Mouse (Mus musculus) forebrain, postnatal 0 days (tissue): Measurements from ENCODE around the gene Nfic. TPM values are rescaled to one million over a fixed set of nuclear protein-coding genes. Genes with fewer than 3 reads are reported as not detected.

Source experiments
- ATAC-seq: fragments of 200-750 bp; cut with Nextera tagmentation; 2 replicates; pipeline ENCODE4 v1.8.0; 2017; ENCODE audit warnings: mild to moderate bottlenecking, moderate library complexity
- DNase-seq: peaks from one replicate; pipeline ENCODE4 v3.0.0-alpha.2; 2015
- H3K27ac ChIP-seq: fragments of 300-500 bp; sonication (generic); 2 replicates; pipeline ENCODE4 v1.5.1; 2014; ENCODE audit warnings: low read depth, mild to moderate bottlenecking, antibody characterized with exemption, low read length, moderate library complexity, mixed read lengths
- H3K27me3 ChIP-seq: fragments of 300-500 bp; sonication (generic); 2 replicates; pipeline ENCODE4 v1.6.1; 2014; ENCODE audit warnings: mild to moderate bottlenecking, low read length, mixed read lengths; ENCODE audit not compliant: insufficient read depth
- H3K36me3 ChIP-seq: fragments of 300-500 bp; sonication (generic); 2 replicates; pipeline ENCODE4 v1.6.1; 2014; ENCODE audit warnings: mild to moderate bottlenecking, moderate library complexity; ENCODE audit not compliant: insufficient read depth
- H3K4me1 ChIP-seq: fragments of 300-500 bp; sonication (generic); 2 replicates; pipeline ENCODE4 v1.6.1; 2014; ENCODE audit warnings: antibody characterized with exemption; ENCODE audit not compliant: insufficient read depth
- H3K4me2 ChIP-seq: fragments of 300-500 bp; sonication (generic); 2 replicates; pipeline ENCODE4 v1.6.1; 2014; ENCODE audit warnings: low read depth, mild to moderate bottlenecking, moderate library complexity
- H3K4me3 ChIP-seq: fragments of 300-500 bp; sonication (generic); 2 replicates; pipeline ENCODE4 v1.5.1; 2014; ENCODE audit warnings: low read depth, low read length, mixed read lengths
- H3K9ac ChIP-seq: fragments of 300-500 bp; sonication (generic); 2 replicates; pipeline ENCODE4 v1.6.1; 2014; ENCODE audit warnings: mild to moderate bottlenecking
- H3K9me3 ChIP-seq: fragments of 300-500 bp; sonication (generic); 2 replicates; pipeline ENCODE4 v1.6.1; 2016; ENCODE audit warnings: low read length
- CTCF ChIP-seq: sonication (generic); IDR thresholded peaks from 2 replicates; pipeline ENCODE4 v1.5.1; 2016; ENCODE audit warnings: antibody characterized with exemption, control low read depth, low read depth
- WGBS: fragments of 180-500 bp; shearing (Covaris S2); extraction: QIAGEN DNeasy Blood & Tissue Kit; methylation state at CpG from one replicate; pipeline ENCODE4 v1.1.7; 2014; 5-methylcytosine and 5-hydroxymethylcytosine counted together
- polyA plus RNA-seq: library from polyadenylated mRNA; unstranded; fragments of >200 nt; fragmentation: Nextera tagmentation; extraction: Ambion mirVana; gene quantifications from 2 replicates; pipeline ENCODE4 v1.2.1, GENCODE M21; 2015
- total RNA-seq: library from RNA; depleted of rRNA; stranded (reverse); fragments of >200 nt; gene quantifications from 2 replicates; pipeline ENCODE4 v1.2.3, GENCODE M21; 2014

Gene Nfic
- total and polyA plus RNA-seq, 2 experiments from 2014 or later = 14.5 to 23.1 TPM

DNA sequence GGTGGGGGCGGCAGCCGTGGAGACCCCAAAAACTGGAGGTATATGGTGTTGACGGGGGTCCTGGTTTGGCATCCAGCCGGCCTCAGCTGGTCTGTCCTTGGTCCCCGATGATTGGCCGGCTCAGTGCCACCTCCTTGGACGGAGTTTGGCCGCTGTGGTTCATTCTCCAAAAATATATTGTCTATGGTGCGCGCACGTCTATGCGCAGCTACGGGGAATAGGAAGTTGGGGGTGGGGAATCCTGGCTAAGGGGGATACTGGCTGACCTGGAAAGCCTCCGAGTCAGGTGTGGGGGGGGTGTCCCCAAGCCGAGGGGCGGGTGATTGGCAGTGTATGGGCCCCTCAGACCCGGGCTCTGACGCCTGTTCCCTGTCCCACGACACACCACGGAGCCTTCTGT lies 5.0 kb upstream of the Nfic start:
- Histone ChIP-seq H3K36me3 (peaks cover 25% of the 10 kb centered on the region), H3K9me3 (no peaks in the 10 kb centered on the region), H3K27me3 (peaks cover 9% of the 10 kb centered on the region; the same call in 1 of the 2 replicates), H3K4me2 (no peak overlapping the region), H3K27ac (no peak overlapping the region), H3K4me1 (no peaks in the 10 kb centered on the region), H3K4me3 (no peak overlapping the region), H3K9ac (no peak overlapping the region)
- TF ChIP-seq CTCF = no peak
- DNase-seq = no peak
- 27% methylated on average over 20 of the region's 20 CpGs for WGBS
- ATAC-seq = no peak

DNA sequence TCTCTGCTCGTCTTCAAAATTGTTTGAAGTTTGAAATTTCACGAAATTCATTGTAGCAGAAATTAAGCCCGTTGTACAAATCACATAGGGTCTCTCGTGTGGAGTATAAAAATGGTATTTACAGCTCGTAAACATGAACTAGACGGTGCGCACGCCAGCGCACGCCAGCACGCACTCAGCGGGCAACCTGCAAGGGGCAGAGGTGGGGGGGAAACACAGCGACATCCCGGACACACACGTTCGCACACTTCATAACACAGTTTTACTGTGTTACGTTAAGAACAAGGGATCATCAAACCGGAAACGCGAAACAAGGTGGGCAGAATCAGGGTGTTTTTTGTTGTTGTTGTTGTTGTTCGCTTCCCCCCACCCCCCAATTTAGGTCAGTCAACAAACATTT lies 4.0 kb upstream of the Nfic start:
- peaks cover 9% of the 10 kb centered on the region; the same call in 1 of the 2 replicates for H3K27me3 ChIP-seq
- no peak for ATAC-seq
- no peak for TF ChIP-seq CTCF
- H3K9me3 ChIP-seq = no peaks in the 10 kb centered on the region
- WGBS = 74% methylated on average over 21 of the region's 21 CpGs
- DNase-seq = no peak
- H3K36me3 ChIP-seq = peaks cover 22% of the 10 kb centered on the region
- no peak overlapping the region for H3K4me2 ChIP-seq
- no peak overlapping the region for H3K4me3 ChIP-seq
- H3K27ac ChIP-seq = no peak overlapping the region
- no peaks in the 10 kb centered on the region for H3K4me1 ChIP-seq
- H3K9ac ChIP-seq = no peak overlapping the region

- no peak for TF ChIP-seq CTCF
- 80% methylated on average over 6 of the region's 6 CpGs for WGBS
- H3K27me3 ChIP-seq = peaks cover 20% of the 10 kb centered on the region
Observed at GRCm38 (mm10) chr10:81458267-81458666, 2.8 kb upstream of the Nfic start.

GRCm38 (mm10) chr10:81457624-81458023 lies 2.2 kb upstream of the Nfic start:
- no peak for ATAC-seq
- Histone ChIP-seq H3K27ac (no peak overlapping the region), H3K9ac (no peak overlapping the region), H3K4me2 (no peak overlapping the region), H3K9me3 (no peaks in the 10 kb centered on the region), H3K27me3 (peaks cover 26% of the 10 kb centered on the region), H3K4me3 (no peak overlapping the region), H3K4me1 (no peaks in the 10 kb centered on the region), H3K36me3 (peaks cover 8% of the 10 kb centered on the region)
- no peak for DNase-seq
- 79% methylated on average over 8 of the region's 8 CpGs for WGBS
- TF ChIP-seq CTCF = no peak

More at GRCm38 (mm10) chr10:81458267-81458666, 2.8 kb upstream of the Nfic start:
- no peak overlapping the region for H3K27ac ChIP-seq
- H3K9me3 ChIP-seq = no peaks in the 10 kb centered on the region
- H3K4me3 ChIP-seq = no peak overlapping the region
- DNase-seq (no peak), ATAC-seq (no peak)
- H3K4me2 ChIP-seq = no peak overlapping the region
- H3K9ac ChIP-seq = no peak overlapping the region
- H3K36me3 ChIP-seq = peaks cover 12% of the 10 kb centered on the region
- H3K4me1 ChIP-seq = no peaks in the 10 kb centered on the region

- TF ChIP-seq CTCF = no peak
- peak; percentile 19; the same call in 1 of the 2 replicates for ATAC-seq
- DNase-seq = no peak
Observed at GRCm38 (mm10) chr10:81456983-81457563, 1.6 kb upstream of the Nfic start.

DNA sequence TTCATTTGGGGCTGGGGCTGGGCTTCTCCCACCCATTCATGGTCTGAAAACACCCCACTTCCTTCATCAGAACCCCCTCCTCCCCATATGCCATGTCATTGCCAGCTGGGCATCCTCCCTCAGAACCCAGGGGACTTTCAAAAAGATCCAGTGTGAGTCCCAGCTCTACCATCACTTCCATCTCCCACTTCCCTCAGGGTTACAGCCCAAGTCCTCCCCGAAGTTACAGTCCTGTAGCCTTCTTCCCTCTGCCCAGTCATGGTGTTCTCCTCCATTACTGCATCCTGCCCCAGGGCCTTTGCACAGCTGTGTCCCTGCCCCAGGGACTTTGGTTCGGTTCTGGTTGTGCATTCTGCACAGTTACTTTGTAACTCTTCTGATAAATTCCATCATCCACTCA lies 1.3 kb downstream of the Nfic start:
- DNase-seq (no peak), ATAC-seq (no peak)
- H3K9me3 ChIP-seq = no peaks in the 10 kb centered on the region
- no peak overlapping the region for H3K9ac ChIP-seq
- H3K4me2 ChIP-seq = no peak overlapping the region
- H3K27me3 ChIP-seq = peaks cover 35% of the 10 kb centered on the region
- no peaks in the 10 kb centered on the region for H3K4me1 ChIP-seq
- 77% methylated on average over 2 of the region's 2 CpGs for WGBS
- TF ChIP-seq CTCF = no peak
- H3K27ac ChIP-seq = no peak overlapping the region
- H3K36me3 ChIP-seq = no peaks in the 10 kb centered on the region
- no peak overlapping the region for H3K4me3 ChIP-seq

More at GRCm38 (mm10) chr10:81456983-81457563, 1.6 kb upstream of the Nfic start:
- H3K27me3 ChIP-seq = peaks cover 31% of the 10 kb centered on the region
- WGBS = 54% methylated on average over 12 of the region's 12 CpGs
- no peak overlapping the region for H3K4me2 ChIP-seq
- no peaks in the 10 kb centered on the region for H3K9me3 ChIP-seq
- no peak overlapping the region for H3K27ac ChIP-seq
- H3K4me1 ChIP-seq = no peaks in the 10 kb centered on the region
- no peak overlapping the region for H3K9ac ChIP-seq
- H3K36me3 ChIP-seq = peaks cover 5% of the 10 kb centered on the region; the same call in 1 of the 2 replicates
- H3K4me3 ChIP-seq = no peak overlapping the region

DNA sequence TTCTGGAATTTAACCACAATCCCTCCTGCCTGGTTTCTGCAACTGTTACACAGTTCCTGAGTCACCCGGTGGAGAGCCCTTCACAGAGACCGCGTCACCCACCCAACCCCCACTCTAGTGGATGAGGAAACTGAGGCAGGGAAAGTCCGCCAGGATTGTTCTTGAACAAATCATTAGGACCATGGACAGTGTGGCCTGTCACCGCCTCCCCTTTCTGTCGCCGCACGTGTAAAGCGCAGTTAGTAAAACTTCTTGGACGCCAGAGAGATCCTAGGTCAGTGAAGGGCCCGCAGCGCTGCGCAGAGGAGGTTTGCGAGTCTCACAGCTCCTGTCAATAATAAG lies 2.5 kb downstream of the Nfic start:
- 5% methylated on average over 14 of the region's 14 CpGs for WGBS
- Histone ChIP-seq H3K27me3 (peaks cover 35% of the 10 kb centered on the region), H3K4me1 (no peaks in the 10 kb centered on the region), H3K27ac (no peak overlapping the region), H3K36me3 (no peaks in the 10 kb centered on the region), H3K4me3 (no peak overlapping the region), H3K4me2 (no peak overlapping the region), H3K9me3 (no peaks in the 10 kb centered on the region), H3K9ac (no peak overlapping the region)
- ATAC-seq = no peak
- DNase-seq = no peak
- TF ChIP-seq CTCF = no peak
